Mouse (Mus musculus): ENCODE data around the gene Icmt.

Gene Icmt

DNA sequence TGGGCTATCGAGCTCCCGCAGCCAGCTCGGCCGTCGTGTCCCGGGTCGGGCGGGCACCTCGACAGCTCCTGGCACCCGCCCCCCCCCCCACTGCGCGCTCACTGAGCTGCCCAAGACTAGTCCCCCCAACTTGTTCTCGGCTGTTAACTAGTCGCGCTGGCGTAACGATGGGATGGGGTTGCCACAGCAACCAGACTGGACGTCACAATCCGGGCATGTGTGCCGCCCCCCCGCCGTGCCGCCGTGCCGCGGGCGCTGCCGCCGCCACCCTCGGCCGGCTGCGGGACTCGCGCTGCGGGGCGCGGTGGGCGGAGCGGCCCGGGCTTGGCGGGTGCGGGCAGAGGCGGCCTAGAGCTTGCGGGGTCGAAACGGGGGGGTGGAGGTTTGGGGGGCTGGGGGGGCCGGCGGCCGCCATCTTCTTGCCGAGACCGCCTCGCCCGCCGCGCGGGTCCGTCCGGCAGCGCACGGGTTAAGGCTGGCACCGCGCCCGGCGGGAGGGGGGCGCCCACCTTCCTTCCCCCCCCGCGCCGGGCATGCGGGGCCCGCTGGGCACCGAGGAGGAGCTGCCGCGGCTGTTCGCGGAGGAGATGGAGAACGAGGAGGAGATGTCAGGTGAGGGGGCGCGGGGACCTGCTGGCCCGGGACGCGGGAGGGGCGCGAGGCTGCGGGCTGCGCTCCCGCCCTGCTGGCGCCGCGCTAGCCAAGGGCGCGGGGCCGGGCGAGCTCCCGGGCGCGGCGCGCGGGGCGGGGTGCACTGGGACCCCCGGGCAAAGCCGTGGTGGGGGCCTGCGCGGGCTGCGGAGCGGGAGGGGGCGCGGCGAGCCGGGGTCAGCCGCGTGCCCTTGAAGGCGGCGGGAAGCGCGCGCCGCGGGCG is 41.6 kb downstream of the Icmt start, which contains the start of gene Chd5:
Chd5 (plus strand) TSS at position 233 of the 874 bp plus-strand sequence.
- CTCF ChIA-PET, result interaction anchor here (0.6 kb wide), 1 partner anchor 1823 kb away, joined by 3 read pairs; no protein-coding TSS in a partner anchor

DNA sequence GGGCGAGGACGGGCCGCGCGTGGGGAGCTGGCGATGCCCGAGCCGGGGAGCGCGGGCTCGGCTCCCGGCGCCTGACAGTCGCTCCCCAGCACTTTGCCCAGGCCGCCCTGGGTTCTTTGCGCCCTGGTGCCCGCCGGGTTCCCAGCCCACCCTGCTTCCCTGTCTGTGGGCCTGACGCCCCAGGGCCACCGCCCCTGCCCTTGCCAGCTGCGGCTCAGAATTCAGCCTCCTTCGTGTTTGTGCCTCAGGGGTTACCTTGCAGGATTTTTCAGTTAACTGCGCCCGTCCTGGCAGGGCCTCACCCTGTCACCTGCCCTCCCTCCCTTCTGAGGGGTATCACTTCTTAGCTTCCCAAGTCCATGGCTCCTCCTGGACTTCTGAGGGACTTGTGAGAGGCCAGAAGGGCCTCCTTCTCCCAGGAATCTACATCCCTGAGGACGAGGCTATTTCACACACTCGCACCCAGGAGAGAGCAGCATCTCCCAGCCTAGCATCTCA is 42.3 kb downstream of the Icmt start:
- CTCF ChIA-PET, result no interaction called here

DNA sequence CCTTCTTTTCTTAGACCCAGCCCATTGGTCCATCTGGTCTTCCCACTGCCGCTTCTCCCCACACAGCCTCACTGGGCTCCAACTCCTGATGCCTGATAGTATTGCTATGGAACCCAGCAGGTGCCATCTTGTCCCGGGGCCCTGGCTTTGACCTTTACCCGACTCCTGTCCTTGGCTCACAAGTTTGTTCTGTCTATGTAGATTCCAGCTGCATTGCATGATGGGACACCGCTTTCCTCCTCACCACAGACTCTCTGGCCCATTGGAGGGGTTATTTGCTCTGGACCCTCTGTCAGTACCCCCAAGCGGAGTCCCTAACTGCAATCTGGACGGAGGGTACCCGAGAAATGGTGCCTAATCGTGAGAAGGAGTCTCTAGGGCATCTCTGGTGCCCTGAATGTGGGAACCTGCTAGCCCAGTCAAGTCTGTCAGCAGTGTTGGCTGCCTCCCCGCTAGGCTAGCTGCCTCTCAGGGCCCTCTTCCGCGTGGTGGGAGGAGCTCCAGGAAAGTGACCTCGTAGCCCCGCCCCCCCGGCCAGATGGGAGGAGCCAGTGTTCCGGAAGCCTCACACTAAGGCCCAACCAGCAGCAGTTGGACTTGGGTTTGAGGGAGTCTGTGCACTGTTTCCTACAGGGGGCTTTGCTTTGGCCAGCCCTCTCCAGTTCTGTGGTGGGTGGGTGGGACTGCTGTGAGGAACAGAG is 43.7 kb downstream of the Icmt start:
- CTCF ChIA-PET, result no interaction called here

DNA sequence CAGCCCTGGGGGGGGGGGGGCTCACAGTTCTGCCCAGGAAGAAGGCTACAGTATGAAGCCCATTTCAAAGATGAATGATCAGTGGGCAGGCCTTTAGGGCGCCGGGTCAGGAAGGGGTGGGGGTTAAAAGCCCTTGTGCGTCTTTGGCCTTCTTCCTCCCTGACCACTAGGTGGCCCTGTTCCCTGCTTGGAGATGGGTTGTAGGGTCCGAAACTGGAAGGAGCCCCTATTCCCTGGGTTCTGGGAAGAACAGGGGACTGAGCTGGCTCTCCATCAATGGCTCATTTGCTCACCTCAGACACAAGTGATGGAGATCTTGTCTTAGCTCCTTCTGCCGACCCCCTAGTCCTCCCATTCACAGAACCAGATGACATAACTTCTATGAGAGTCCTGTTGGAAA is 46.3 kb downstream of the Icmt start:
- CTCF ChIA-PET, result interaction anchor here (0.7 kb wide), 1 partner anchor 8 kb away, joined by 5 read pairs; no protein-coding TSS in a partner anchor

DNA sequence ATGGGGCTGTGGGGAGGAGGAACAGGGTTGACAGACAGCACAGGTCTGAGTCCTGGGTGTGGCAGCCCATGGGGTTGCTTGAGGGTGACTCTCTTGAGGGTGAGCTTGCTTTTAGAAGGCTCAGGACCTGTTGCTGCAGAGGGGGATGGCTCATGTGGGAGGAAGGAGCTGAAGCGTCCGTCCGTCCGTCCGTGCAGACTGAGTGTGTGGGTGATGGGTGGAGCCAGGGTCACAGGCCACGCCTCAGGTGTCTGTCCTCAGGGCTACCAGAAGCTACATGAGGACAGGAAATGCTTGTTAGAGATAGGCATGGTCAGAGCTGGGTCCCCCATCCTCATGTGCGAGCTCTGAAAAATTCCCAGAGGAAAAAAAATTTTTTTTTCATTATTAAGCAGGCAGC is 47.6 kb downstream of the Icmt start:
- CTCF ChIA-PET, result no interaction called here

DNA sequence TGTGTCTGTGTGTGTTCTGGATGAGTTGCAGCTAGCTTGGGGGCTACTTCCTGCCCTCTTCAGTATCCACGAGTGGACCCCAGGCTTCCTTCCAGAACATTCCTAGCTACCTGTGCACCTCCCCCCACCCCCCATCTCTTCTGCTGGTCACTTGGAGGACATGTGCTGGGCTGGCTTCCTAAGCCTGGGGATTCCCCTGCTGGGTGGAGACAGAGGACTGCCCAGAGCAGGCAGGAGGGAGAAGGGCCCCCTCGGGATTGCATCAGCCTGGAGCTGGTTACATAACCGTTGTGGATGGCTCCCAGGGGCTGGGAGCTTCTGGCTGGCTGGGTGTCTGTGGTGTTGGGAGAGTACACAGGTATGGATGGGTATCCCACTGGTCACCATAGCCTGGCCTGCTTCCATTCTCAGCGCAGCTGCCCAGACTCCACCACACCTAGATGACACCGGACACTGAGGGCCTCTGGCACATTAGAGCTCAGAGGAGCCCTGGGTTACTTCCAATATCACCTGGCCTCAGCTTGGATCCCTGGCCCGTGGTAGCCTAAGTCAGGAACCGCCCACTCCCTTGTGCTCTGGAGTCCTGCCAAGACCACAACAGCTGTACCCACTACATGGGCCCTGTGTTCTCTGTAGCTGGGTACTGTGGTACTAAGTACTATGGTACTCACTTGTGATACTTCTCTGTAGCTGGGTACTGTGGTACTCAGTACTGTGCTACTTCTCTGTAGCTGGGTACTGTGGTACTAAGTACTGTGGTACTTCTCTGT is 48.3 kb downstream of the Icmt start:
- CTCF ChIA-PET, result no interaction called here

DNA sequence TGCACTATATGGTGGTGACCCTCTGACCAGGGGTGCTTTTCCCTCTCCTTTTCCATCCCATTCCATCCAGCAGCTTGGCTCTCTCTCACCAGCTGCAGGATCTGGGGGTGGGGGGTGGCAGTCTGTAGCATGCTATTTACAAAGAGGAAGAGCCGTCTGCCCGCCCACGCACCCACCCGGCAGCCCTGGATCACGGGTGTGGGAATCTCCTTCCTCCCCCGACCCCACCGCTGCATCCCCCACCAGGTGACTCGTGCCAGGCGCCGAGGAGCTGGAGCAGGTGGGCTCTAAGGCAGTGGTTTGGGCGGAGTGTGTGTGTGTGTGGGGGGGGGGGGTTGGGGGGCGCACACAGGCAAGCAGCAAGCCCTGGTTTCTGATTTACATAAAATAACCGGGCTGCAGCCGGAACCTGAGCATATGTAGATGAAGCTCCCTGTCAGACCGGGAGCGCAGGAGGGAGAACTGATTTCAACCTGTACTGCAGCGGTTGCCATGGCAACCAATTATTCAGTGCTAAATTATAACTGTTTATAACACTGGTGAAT is 52.9 kb downstream of the Icmt start:
- CTCF ChIA-PET, result interaction anchor here (0.6 kb wide), 1 partner anchor 19 kb away, joined by 6 read pairs; no protein-coding TSS in a partner anchor

DNA sequence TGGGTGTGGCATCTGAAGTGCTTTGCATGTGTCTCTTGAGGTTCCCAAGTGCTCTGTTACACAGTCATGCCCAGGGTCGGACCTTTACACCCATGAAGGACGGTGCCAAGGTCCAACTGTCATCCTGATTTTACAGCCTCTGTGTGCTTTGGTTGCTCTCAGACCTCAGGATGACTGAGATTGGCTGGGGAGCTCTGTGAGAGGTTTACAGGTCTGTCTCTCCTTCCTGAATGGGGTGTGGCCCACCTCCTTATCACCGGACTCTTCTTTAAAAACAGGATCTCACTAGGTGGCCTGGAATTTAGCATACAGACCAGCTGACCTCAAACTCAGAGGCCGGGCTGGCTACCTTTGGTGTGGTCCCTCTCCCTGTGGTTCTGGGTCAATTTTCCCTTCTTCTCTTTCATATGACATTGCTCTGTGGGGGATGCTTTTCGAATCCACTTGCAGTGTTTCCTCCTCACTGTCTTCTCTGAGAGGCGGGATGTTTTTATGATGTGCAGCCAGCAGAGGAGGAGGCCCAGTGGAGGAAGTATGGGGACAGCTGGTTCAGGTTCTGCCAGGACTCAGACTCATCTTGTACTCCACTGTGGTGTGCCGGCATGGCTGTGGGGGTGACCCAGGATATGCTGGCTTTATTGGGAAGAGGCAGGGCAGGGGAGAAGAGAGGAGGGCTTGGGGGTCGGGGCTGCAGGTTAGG is 53.8 kb downstream of the Icmt start:
- CTCF ChIA-PET, result no interaction called here

DNA sequence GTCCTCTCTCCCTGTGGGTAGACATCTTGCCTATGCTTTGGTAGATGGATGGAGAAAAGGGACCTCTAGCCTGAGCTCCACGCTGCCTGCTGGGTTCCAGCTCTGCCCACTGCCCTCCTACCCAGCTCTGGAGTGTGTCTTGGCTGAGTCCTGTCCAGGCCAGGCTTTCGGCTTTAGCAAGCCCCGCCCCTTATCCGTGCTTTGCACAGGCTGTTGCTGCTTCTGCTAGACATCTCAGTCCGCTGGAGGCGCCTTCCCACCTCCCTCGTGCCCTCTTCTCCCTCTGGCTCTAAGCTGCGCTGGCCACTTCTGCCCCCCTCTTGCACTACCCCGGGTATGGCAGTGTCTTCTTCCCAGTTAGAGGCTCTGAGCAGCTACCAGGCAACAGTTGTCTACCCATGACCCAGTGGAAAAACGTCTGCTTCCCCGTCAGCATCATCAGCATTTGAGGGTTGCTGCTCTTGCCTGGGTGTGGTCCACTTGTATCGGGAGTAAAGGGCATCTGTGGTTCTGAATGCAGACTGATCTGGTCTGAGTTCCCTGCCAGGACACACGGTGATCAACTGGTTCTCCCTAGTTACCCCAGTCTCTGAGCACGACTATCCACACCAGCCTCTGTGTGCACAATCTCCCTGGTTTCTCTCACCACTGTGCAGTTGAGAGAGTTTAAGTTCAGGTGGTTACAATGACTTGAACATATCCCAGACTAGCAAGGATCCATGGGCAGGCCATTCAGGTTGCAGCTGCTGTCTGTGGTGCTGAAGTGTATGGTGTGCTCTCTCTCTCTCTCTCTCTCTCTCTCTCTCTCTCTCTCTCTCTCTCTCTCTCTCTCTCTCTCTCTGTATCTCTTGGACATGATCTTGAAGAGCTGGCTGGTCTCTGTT is 54.6 kb downstream of the Icmt start:
- CTCF ChIA-PET, result interaction anchor here (0.6 kb wide), 1 partner anchor 8 kb away, joined by 5 read pairs; no protein-coding TSS in a partner anchor

DNA sequence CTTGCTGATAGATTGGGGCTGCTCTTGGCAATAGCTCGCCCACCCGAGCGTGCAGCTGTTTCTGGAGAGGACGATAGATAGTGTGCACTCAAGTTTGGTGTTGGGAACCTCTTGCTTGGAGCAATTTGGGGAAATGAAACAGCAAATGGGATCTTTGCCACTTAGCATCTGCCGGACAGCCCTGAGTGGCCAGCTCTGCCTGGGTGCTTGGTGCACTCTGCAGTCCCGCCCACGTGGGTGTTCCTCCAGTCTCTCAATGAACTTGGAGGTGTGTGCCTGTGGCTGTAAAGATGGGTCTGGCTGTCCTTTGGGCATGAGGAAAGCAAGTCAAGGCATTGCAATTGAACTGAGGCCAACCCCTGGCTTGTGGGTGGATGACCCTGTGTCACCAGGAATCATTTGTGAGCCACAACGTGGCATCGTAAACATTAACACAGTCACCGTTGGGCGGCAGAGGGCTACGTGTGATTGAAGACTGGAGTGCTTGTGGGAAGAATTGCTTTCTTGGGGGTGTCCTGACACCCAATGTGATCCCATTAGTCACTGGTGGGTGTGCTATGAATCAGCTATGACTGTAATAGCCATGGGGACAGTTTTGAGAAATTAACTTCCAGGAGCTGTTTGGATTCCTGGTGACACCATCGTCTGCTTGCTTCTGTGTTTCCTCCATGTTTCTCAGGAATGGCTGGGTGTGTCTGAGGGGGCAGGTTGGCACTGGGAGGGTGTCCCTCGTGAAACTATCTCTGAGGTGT is 57.0 kb downstream of the Icmt start:
- CTCF ChIA-PET, result no interaction called here

DNA sequence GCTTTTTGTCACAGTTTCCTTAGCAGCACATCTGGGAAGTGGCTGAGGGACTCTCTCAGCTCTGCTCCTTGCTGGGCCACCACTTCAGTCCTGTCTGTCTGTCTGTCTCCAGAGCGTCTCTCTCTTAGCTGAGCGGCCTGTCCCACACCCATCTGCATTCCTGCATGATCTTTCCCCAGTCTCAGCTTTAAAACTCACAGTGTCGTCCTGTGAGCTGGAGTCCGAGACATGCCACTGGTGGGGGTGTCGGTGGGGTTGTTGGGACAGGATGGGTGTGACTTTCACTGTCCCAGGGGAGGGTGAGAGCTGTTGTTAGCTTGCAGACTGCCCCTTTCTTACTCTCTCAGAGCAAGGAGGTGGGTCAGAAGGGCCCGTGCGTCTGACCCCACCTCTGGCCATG is 58.6 kb downstream of the Icmt start:
- CTCF ChIA-PET, result no interaction called here

Data from spleen, embryonic (tissue).